Mouse (Mus musculus) embryo, embryonic 11.5 days (tissue): ENCODE results near the gene Hoxa6.

Source experiments
- DNase-seq: peaks from one replicate; pipeline ENCODE4 v3.0.0-alpha.2; 2012; ENCODE audit warnings: low read depth, low spot score

Gene Hoxa6

GRCm38 (mm10) chr6:52165441-52166370 lies 42.8 kb downstream of the Hoxa6 start:
- DNase-seq, result no peak

GRCm38 (mm10) chr6:52164626-52165440 lies 43.7 kb downstream of the Hoxa6 start, which contains the start of gene Hoxa2:
Hoxa2 (minus strand) TSS chr6:52164831.
- DNase-seq, result no peak

- no peak for DNase-seq
These were observed 44.4 kb downstream of the Hoxa6 start for GRCm38 (mm10) chr6:52164051-52164625.

GRCm38 (mm10) chr6:52163366-52164031 lies 45.0 kb downstream of the Hoxa6 start:
- no peak for DNase-seq

GRCm38 (mm10) chr6:52162611-52163365 lies 45.7 kb downstream of the Hoxa6 start:
- no peak for DNase-seq

DNA sequence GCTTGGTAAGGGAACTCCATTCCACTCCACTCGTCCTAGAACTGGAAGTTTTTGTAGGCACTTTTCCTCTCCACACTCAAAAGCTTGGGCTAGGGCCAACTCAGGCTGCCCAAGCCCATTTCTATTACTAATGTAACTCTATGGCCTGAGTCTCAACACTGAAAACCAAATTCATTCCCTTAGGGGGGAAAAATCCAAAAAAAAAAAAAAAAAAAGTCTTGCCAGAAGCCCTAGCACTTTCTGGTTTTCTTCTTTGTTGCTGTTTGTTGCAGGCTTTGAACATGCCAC lies 46.5 kb downstream of the Hoxa6 start:
- DNase-seq, result no peak

- no peak for DNase-seq
These were observed 47.0 kb downstream of the Hoxa6 start for GRCm38 (mm10) chr6:52161336-52162092.

DNA sequence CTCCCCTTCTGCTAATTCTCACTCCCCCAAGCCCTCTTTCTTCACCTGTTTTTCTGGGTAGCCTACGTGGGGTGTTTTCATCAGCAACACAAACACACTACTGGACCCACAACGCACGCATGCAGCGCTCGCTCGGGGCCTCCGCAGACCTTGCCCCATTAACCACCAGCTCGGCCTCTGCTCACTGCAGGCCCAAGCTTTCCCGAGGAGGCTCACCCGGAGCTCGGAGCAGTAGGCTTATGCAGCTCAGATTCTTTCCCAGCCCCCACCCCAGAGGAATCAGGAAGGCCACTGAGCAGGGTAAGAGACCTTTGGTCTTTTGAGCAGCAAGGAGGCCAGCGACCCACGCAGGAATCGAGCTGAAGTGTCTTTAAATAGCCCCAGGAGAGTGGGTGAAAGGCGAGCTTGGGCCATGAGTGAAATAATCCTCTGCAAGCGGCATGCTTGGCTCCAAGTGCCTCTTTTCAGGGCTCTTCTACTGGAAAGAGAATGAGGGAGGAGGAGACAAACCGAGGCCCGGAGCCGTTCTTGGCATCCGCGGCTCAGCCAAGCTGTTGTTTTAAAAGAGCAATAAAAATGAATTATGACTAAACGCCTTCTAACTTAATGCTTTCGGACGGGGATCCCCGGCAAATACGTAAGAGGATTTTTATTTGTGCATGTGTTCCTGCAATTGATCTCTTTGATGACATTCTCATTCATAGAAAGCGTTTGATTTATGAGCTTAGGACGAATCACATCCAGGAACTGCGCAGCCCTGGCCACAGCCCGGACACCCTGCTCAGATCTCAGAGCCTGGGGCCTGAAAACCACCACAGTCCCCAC lies 47.8 kb downstream of the Hoxa6 start:
- DNase-seq, result no peak

- no peak for DNase-seq
These were observed 48.5 kb downstream of the Hoxa6 start for GRCm38 (mm10) chr6:52159979-52160378.

DNA sequence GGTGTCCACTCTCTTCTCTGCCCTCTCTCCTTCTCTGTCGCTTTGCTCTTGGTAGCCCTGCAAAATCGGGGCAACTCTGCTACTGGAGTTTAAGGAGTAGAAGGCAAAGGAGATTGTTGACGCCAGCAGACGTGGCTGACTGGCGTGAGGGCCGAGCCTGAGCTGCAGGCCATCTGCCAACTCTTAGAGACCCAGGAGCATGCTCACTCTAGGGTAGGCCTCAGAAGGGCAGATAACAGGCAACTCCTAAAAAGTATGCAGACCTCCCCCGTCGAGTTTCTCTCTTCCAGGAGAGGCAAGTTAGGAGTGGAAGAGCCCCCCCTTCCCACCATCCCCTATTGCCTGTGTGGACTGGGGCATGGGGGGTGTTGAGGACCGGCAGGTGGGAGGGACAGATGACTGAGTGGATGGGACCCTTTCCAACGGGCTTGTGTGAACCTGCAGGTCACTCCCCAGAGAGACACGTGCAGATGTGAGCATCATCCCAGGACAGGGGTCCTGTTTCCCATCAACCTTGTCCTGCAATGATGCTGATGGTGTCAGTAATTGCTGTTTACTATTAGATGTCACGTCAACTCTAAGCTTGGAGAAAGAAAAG lies 49.3 kb downstream of the Hoxa6 start:
- DNase-seq, result no peak

DNA sequence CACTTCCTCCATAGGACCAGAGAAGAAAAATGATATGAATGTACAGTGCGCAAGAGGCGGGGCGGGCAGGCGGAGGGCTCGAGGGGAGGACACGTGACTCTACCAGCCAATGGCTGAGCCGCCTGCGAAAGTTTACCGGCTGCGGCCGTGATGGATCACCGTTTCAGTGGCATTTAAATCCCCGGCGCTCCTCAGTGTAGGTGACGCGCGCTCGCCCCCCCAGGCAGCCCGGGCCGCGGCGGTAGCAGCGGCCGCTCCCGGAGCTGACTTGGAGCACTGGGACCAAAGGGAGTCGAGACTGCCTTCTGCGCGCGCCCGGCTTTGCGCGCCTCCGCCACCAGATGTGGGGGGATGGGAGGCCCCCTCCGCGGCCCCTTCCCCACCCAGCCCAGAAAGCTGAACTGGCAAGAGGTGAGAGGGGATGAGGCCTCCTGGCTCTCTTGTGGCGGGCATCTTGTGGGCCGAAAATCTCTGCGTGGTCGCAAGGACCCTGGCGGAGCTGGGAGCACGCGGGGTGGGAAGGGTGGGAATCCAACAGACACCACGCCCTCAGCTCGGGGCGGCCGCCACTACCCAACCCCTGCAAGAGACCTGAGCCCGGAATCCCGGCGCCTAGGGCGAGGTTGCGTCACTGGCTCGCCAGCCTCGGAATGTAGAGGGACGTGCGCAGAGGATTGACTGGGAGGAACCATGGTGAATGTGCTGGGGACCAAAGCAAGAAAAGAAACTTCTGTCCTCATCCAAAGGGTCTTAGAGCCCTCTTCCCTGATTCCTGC lies 50.1 kb downstream of the Hoxa6 start, which contains the start of gene Hoxa1:
TSS of gene Hoxa1 (minus strand) at position 42 of the 776 bp plus-strand sequence.
- DNase-seq, result no peak

GRCm38 (mm10) chr6:52157466-52158275 lies 50.9 kb downstream of the Hoxa6 start:
- DNase-seq, result no peak

DNA sequence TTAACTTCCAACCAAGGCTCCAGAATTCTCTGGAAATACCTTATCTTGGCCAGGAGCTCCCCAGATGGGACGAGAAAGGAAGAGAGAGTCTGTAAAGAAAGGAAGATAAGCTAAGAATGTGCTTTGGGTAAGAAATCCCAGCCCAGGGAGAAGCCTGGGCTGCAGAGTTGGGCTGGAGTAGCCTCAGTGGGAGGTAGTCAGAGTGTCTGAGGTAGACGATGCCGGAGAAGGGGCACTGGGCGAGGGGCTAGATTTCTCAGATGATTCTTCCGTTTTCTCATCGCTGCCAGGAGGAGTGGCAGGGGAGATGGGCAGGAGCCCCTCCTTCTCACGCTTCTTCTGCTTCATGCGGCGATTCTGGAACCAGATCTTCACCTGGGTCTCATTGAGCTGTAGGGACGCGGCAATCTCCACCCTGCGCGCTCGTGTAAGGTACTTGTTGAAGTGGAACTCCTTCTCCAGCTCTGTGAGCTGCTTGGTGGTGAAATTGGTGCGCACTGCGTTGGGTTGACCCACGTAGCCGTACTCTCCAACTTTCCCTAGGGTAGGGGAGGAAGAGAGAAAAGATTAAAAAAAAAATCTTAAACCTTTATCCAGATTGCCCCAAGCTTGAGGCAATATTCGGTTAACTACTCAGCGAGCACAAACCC lies 51.8 kb downstream of the Hoxa6 start:
- no peak for DNase-seq
